Mouse (Mus musculus): ENCODE data around the gene 4930512M02Rik. TPM values are rescaled to one million over a fixed set of nuclear protein-coding genes. Genes with fewer than 3 reads are reported as not detected.

4930512M02Rik gene
- total and polyA plus RNA-seq, 3 experiments = not detected

DNA sequence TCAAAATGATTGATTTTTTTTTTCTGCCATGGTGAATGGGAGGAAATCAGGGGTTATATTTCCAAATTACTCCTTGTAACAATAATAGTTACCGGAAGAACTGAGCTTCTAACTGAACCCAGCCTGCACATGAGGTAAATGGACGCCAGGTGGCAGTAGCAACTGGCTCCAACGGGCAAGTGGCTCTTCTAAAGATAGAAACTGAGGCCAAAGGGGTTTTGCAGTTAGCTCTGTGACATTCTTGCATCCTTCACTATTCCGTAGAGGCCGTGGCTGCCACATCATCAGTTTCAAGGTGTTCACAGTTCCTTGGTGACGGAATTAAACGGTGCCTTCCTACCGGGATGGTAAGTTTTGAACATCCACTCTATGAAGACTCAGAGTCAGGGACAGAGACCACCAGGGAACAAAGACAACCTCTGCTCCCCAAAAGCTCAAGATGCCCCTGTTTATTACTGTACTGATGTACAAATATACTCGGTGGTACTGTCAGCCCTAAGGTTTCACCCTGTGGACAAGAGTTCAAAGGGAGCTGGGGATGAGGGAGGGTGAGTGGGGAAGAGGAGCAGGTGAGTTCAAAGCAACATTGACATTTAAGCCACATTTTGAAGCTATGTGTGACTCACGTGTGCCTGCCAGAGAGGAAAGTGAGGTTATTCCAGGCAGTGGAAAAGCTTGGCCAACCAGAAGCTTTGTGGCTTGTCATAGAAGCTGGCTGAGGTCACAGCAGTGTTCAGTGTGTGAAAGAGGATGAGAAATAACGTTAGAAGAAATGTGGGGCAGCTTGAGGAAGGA lies 70.3 kb downstream of the 4930512M02Rik start (continued):
- TF ChIP-seq NELFE (IDR thresholded peaks at IDR 0.05; ENCODE audit: low read depth, low read length) = no peak; the same call in 1 of the 2 replicates

DNA sequence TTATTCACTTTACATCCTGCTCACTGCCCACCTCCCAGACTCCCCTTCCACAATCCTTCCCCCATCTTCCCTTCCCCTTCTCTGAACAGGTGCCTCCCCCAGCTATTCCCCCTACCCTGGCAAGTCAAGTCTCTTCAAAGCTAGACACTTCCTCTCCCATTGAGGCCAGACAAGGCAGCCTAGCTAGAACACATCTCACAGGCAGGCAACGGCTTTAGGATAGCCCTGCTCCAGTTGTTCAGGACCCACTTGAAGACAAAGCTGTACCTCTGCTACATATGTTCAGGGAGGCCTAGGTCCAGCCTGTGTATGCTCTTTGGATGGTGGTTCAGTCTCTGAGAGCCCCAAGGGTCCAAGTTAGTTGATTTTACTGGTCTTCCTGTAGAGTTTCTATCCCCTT lies 71.4 kb downstream of the 4930512M02Rik start:
- Histone ChIP-seq H3K4me2 (ENCODE audit: insufficient read depth, low read depth, poor library complexity, severe bottlenecking) (no peak overlapping the region), H3K9me3 (replicated peaks; ENCODE audit: low read length) (no peaks in the 10 kb centered on the region), H3K27me3 (replicated peaks) (no peaks in the 10 kb centered on the region), H3K79me2 (replicated peaks; ENCODE audit: control insufficient read depth, extremely low read depth, insufficient read depth, poor library complexity, severe bottlenecking) (peaks cover 14% of the 10 kb centered on the region), H3K4me1 (ENCODE audit: control insufficient read depth in 1 of 2, insufficient read depth in 2 of 2) (peaks cover 28 to 72% of the 10 kb centered on the region in 2 experiments), H3K36me3 (replicated peaks in 1 of 2; ENCODE audit: control insufficient read depth in 1 of 2, insufficient read depth in 1 of 2, low read length in 1 of 2) (peaks cover 6 to 8% of the 10 kb centered on the region in 2 experiments), H3K27ac (ENCODE audit: insufficient read depth, low read depth) (peak overlapping the region; percentile 3; the same call in 1 of the 2 replicates), H3K4me3 (replicated peaks in 1 of 3; ENCODE audit: low read depth in 2 of 3, low read length in 2 of 3, poor library complexity in 1 of 3) (no peak overlapping the region), H3K9ac (ENCODE audit: insufficient read depth, low read depth) (no peak overlapping the region)
- in situ Hi-C loops (cut with MboI; ENCODE audit: low pct_ligation_motif_present, low pct_unique_long_range_greater_than_20kb, low sequenced_read_pairs) = loop anchor here (5.0 kb wide), 1 partner anchor 231 kb away; no protein-coding TSS in a partner anchor
- dilution Hi-C loops (cut with MboI; ENCODE audit: extremely low pct_ligation_motif_present, extremely low pct_unique_long_range_greater_than_20kb, low sequenced_read_pairs) = no loop called here
- DNase-seq (ENCODE audit: extremely low read depth) = no peak
- TF ChIP-seq ZNF384 (IDR thresholded peaks at IDR 0.05; ENCODE audit: low read depth, low read length) = no peak
- TF ChIP-seq ZMIZ1 (IDR thresholded peaks at IDR 0.05; ENCODE audit: low read depth, low read length) = no peak
- no peak for TF ChIP-seq MYC (IDR thresholded peaks at IDR 0.05; ENCODE audit: low read depth, low read length)
- TF ChIP-seq CHD1 (IDR thresholded peaks at IDR 0.05; ENCODE audit: low read depth, low read length) = no peak
- TF ChIP-seq BHLHE40 (IDR thresholded peaks at IDR 0.05; ENCODE audit: low read depth, low read length) = no peak
- TF ChIP-seq POLR2A (IDR thresholded peaks at IDR 0.05; ENCODE audit: low read depth, low read length) = no peak

DNA sequence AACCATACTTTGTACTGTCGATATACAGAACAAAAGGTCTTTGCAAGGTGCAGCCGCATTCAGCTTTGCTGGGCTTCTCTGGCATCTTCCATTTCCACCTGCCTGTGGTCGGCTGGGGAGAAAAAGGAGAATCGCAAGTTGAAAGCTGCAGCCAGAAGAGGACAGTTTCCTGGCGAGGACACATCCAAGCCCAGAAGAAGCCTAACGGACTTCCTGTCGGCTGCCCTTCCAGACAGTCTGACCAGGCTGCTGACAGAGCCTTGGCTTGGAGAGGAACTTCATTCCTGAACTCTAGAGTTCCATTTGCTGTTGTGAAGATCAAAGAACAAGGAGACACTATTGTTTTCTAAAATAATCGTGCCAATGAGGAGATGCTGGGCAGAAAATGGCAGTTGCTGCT lies 72.1 kb downstream of the 4930512M02Rik start:
- DNase-seq (ENCODE audit: extremely low read depth) = no peak
- Histone ChIP-seq H3K4me3 (replicated peaks in 1 of 3; ENCODE audit: low read depth in 2 of 3, low read length in 2 of 3, poor library complexity in 1 of 3) (no peak overlapping the region), H3K27ac (ENCODE audit: insufficient read depth, low read depth) (no peak overlapping the region), H3K4me1 (ENCODE audit: control insufficient read depth in 1 of 2, insufficient read depth in 2 of 2) (peaks cover 28 to 70% of the 10 kb centered on the region in 2 experiments), H3K36me3 (replicated peaks in 1 of 2; ENCODE audit: control insufficient read depth in 1 of 2, insufficient read depth in 1 of 2, low read length in 1 of 2) (peaks cover 2% of the 10 kb centered on the region in 2 experiments), H3K4me2 (ENCODE audit: insufficient read depth, low read depth, poor library complexity, severe bottlenecking) (no peak overlapping the region), H3K9me3 (replicated peaks; ENCODE audit: low read length) (no peaks in the 10 kb centered on the region), H3K9ac (ENCODE audit: insufficient read depth, low read depth) (no peak overlapping the region), H3K79me2 (replicated peaks; ENCODE audit: control insufficient read depth, extremely low read depth, insufficient read depth, poor library complexity, severe bottlenecking) (peaks cover 14% of the 10 kb centered on the region), H3K27me3 (replicated peaks) (no peaks in the 10 kb centered on the region)
- in situ Hi-C loops (cut with MboI; ENCODE audit: low pct_ligation_motif_present, low pct_unique_long_range_greater_than_20kb, low sequenced_read_pairs) = loop anchor here (5.0 kb wide), 1 partner anchor 232 kb away; no protein-coding TSS in a partner anchor
- dilution Hi-C loops (cut with MboI; ENCODE audit: extremely low pct_ligation_motif_present, extremely low pct_unique_long_range_greater_than_20kb, low sequenced_read_pairs) = no loop called here
- no peak for TF ChIP-seq GABPA (IDR thresholded peaks at IDR 0.05; ENCODE audit: insufficient replicate concordance, low read depth, low read length)
- TF ChIP-seq BHLHE40 (IDR thresholded peaks at IDR 0.05; ENCODE audit: low read depth, low read length) = no peak
- no peak for TF ChIP-seq IRF4 (IDR thresholded peaks at IDR 0.05; ENCODE audit: low read depth, low read length)
- no peak for TF ChIP-seq MAX (IDR thresholded peaks at IDR 0.05; ENCODE audit: low read length)
- no peak for TF ChIP-seq SMC3 (IDR thresholded peaks at IDR 0.05; ENCODE audit: low read depth, low read length)
- TF ChIP-seq MXI1 (IDR thresholded peaks at IDR 0.05; ENCODE audit: low read depth, low read length) = no peak
- no peak for TF ChIP-seq EP300 (IDR thresholded peaks at IDR 0.05; ENCODE audit: low read length)
- no peak for TF ChIP-seq POLR2A (IDR thresholded peaks at IDR 0.05; ENCODE audit: low read depth, low read length)
- no peak for TF ChIP-seq ETS1 (conservative IDR thresholded peaks at IDR 0.05; ENCODE audit: low read depth, low read length)
- no peak for TF ChIP-seq HCFC1 (IDR thresholded peaks at IDR 0.05; ENCODE audit: low read depth, low read length)
- no peak for TF ChIP-seq UBTF (IDR thresholded peaks at IDR 0.05; ENCODE audit: low read depth, low read length)
- no peak for TF ChIP-seq KAT2A (IDR thresholded peaks at IDR 0.05; ENCODE audit: insufficient replicate concordance, low read length)

All from CH12.LX (cell line).